Mouse (Mus musculus) small intestine, adult 2 months (tissue): Measurements from ENCODE around the gene Rmdn3. TPM values are rescaled to one million over a fixed set of nuclear protein-coding genes. Genes with fewer than 3 reads are reported as not detected.

ENCODE experiments used
- H3K27ac ChIP-seq: fragments of 200-500 bp; 2 replicates; pipeline ENCODE4 v1.5.1; 2012; ENCODE audit warnings: low read depth, low read length, control low read depth, inconsistent platforms; ENCODE audit not compliant: insufficient read depth
- H3K27me3 ChIP-seq: fragments of 200-500 bp; 2 replicates; pipeline ENCODE4 v1.6.1; 2012; ENCODE audit warnings: mild to moderate bottlenecking, moderate library complexity, low read length, inconsistent platforms; ENCODE audit not compliant: control insufficient read depth, insufficient read depth
- H3K36me3 ChIP-seq: fragments of 200-500 bp; 2 replicates; pipeline ENCODE4 v1.6.1; 2012; ENCODE audit warnings: mild to moderate bottlenecking, low read length, control low read depth, inconsistent platforms; ENCODE audit not compliant: control insufficient read depth, insufficient read depth
- H3K4me1 ChIP-seq: fragments of 200-500 bp; 2 replicates; pipeline ENCODE4 v1.6.1; 2012; ENCODE audit warnings: low read length, inconsistent platforms, mixed read lengths; ENCODE audit not compliant: control insufficient read depth, insufficient read depth, insufficient read length
- H3K4me3 ChIP-seq: fragments of 200-500 bp; 2 replicates; pipeline ENCODE4 v1.5.1; 2012; ENCODE audit warnings: low read depth, mild to moderate bottlenecking, control low read depth, inconsistent platforms, low read length, moderate library complexity
- CTCF ChIP-seq: fragments of 200-500 bp; IDR thresholded peaks from 2 replicates; pipeline ENCODE4 v1.5.1; 2012; ENCODE audit warnings: low read depth, mild to moderate bottlenecking, control low read depth, inconsistent platforms, low read length, moderate library complexity, mixed read lengths; ENCODE audit not compliant: insufficient replicate concordance, insufficient read length; ENCODE audit errors: extremely low read depth
- POLR2A ChIP-seq: fragments of 200-500 bp; IDR thresholded peaks from 2 replicates; pipeline ENCODE4 v1.6.1; 2012; ENCODE audit warnings: low read depth, mild to moderate bottlenecking, control low read depth, inconsistent platforms, low read length, moderate library complexity
- WGBS: fragments of 180-500 bp; shearing (Covaris S2); methylation state at CpG from one replicate; pipeline ENCODE4 v1.1.7; 2018; 5-methylcytosine and 5-hydroxymethylcytosine counted together
- polyA plus RNA-seq: library from polyadenylated mRNA; depleted of rRNA; stranded (reverse); fragments of >200 nt; gene quantifications from 2 replicates; pipeline ENCODE4 v1.2.3, GENCODE M21; 2012

Gene Rmdn3
- polyA plus RNA-seq, 1 experiment, result 57.3 TPM

- H3K27ac ChIP-seq, result no peak overlapping the region
- H3K27me3 ChIP-seq, result no peaks in the 10 kb centered on the region
- H3K4me3 ChIP-seq, result no peak overlapping the region
- H3K36me3 ChIP-seq, result no peaks in the 10 kb centered on the region
- TF ChIP-seq CTCF (no peak), POLR2A (no peak)
- H3K4me1 ChIP-seq, result 0 out of 2 replicates have a peak, but pooled peaks cover 6% of the 10 kb centered on the region
- WGBS, result 87% methylated on average over 5 of the region's 5 CpGs
Observed at GRCm38 (mm10) chr2:119194140-119194539, 37.3 kb upstream of the Rmdn3 start.

- TF ChIP-seq POLR2A, result no peak
- no peak for TF ChIP-seq CTCF
- Histone ChIP-seq H3K4me3 (no peak overlapping the region), H3K36me3 (no peaks in the 10 kb centered on the region), H3K27ac (no peak overlapping the region), H3K4me1 (0 out of 2 replicates have a peak, but pooled peaks cover 6% of the 10 kb centered on the region), H3K27me3 (no peaks in the 10 kb centered on the region)
- 65% methylated on average over 5 of the region's 5 CpGs for WGBS
Observed at GRCm38 (mm10) chr2:119190969-119191368, 34.1 kb upstream of the Rmdn3 start.

GRCm38 (mm10) chr2:119189029-119189710 is 32.3 kb upstream of the Rmdn3 start:
- H3K4me1 ChIP-seq, result 0 out of 2 replicates have a peak, but pooled peaks cover 5% of the 10 kb centered on the region
- no peak overlapping the region for H3K27ac ChIP-seq
- peaks cover 3% of the 10 kb centered on the region; the same call in 1 of the 2 replicates for H3K36me3 ChIP-seq
- TF ChIP-seq CTCF, result peak; percentile 88
- TF ChIP-seq POLR2A, result no peak
- WGBS, result 3% methylated on average over 15 of the region's 15 CpGs
- no peaks in the 10 kb centered on the region for H3K27me3 ChIP-seq
- H3K4me3 ChIP-seq, result peak overlapping the region; percentile 51

- Histone ChIP-seq H3K27ac (no peak overlapping the region), H3K4me1 (no peaks in the 10 kb centered on the region), H3K4me3 (no peak overlapping the region), H3K36me3 (peaks cover 21% of the 10 kb centered on the region), H3K27me3 (no peaks in the 10 kb centered on the region)
- 86% methylated on average over 7 of the region's 7 CpGs for WGBS
- no peak for TF ChIP-seq CTCF
- TF ChIP-seq POLR2A, result no peak
Observed at GRCm38 (mm10) chr2:119182914-119183313, 26.1 kb upstream of the Rmdn3 start.

GRCm38 (mm10) chr2:119177384-119177939 is 20.6 kb upstream of the Rmdn3 start:
- H3K4me3 ChIP-seq, result no peak overlapping the region
- WGBS, result 67% methylated on average over 5 of the region's 5 CpGs
- H3K27me3 ChIP-seq, result no peaks in the 10 kb centered on the region
- no peak overlapping the region for H3K27ac ChIP-seq
- TF ChIP-seq CTCF, result no peak
- TF ChIP-seq POLR2A, result no peak
- H3K36me3 ChIP-seq, result peaks cover 13% of the 10 kb centered on the region
- peaks cover 35% of the 10 kb centered on the region for H3K4me1 ChIP-seq

- Histone ChIP-seq H3K27ac (no peak overlapping the region), H3K27me3 (no peaks in the 10 kb centered on the region)
- TF ChIP-seq POLR2A (no peak), CTCF (no peak)
Observed at GRCm38 (mm10) chr2:119176761-119177160, 19.9 kb upstream of the Rmdn3 start.

GRCm38 (mm10) chr2:119175614-119176013 is 18.8 kb upstream of the Rmdn3 start:
- WGBS, result 34% methylated on average over 6 of the region's 6 CpGs
- peaks cover 36% of the 10 kb centered on the region for H3K4me1 ChIP-seq
- peaks cover 8% of the 10 kb centered on the region for H3K36me3 ChIP-seq
- no peaks in the 10 kb centered on the region for H3K27me3 ChIP-seq
- peak overlapping the region; percentile 69 for H3K27ac ChIP-seq
- no peak overlapping the region for H3K4me3 ChIP-seq
- no peak for TF ChIP-seq CTCF
- TF ChIP-seq POLR2A, result no peak

More at GRCm38 (mm10) chr2:119176761-119177160, 19.9 kb upstream of the Rmdn3 start:
- no peak overlapping the region for H3K4me3 ChIP-seq
- H3K36me3 ChIP-seq, result peaks cover 11% of the 10 kb centered on the region
- peaks cover 36% of the 10 kb centered on the region for H3K4me1 ChIP-seq
- 29% methylated on average over 3 of the region's 3 CpGs for WGBS
